Mouse (Mus musculus): ENCODE results near the gene 2610002M06Rik. TPM values are rescaled to one million over a fixed set of nuclear protein-coding genes. Genes with fewer than 3 reads are reported as not detected.

2610002M06Rik gene
- total RNA-seq (2023), result 9.1 TPM

GRCm38 (mm10) chrX:107816218-107816554, at the start of gene 2610002M06Rik:
TSS of gene 2610002M06Rik (minus strand) at chrX:107816334.

GRCm38 (mm10) chrX:107792290-107792689, 23.8 kb downstream of the 2610002M06Rik start, which contains the start of gene Tent5d:
TSS of gene Tent5d (plus strand) at chrX:107792590.

Other genes starting within 250 kb of the 2610002M06Rik start
- not detected for gene Tbx22, start 148.4 kb downstream of the 2610002M06Rik start, total RNA-seq (2023)
- not detected for gene Tent5d, start 23.7 kb downstream of the 2610002M06Rik start, total RNA-seq (2023)
- not detected for gene Gm732, start 132.1 kb upstream of the 2610002M06Rik start, total RNA-seq (2023)